Mouse (Mus musculus) spleen, embryonic (tissue): ENCODE results near the gene Kdm2b.

ENCODE experiments used
- CTCF ChIA-PET: fragments of 350-600 bp; sonication (Branson Sonifier 250); formaldehyde crosslinking; loops from one replicate; lab custom pipeline; 2022; lab: Charles Lee

The Kdm2b gene

DNA sequence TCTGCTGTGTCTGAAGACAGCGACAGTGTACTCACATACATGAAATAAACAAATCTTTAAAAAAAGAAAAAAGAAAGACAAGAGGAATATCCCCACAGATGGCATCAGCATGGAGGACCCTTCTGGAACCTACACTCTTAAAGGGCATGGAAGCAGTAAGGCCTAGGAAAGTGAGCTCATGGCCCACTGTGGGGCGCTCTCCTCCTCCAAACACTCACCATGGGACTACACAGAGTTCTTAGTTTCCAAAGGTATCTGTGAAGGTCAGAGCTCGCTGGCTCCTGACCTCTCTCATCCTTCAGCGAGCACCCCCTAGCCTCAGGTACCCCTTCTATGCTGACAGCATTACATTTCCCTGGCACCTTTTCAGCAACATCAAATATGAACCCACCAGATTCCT is 53.8 kb downstream of the Kdm2b start:
- CTCF ChIA-PET, result no interaction called here

DNA sequence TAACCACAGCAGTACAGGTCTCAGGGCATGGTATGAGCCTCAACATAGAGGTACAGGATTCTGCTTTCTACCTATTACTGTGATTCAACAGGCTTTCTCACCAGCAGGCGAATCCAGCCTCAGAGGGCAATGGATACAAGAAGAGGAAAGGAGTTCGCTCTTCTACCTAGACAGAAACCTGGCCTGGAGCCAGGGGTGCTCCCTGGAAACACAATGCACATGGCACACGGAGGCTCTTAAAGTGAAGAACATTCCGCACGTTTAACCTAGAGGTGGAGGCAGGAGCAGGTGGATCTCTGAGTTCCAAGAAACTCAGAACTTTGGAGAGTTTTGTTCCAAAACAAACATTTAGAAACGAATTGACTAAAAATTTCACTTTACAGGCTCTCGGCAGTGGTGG is 58.6 kb downstream of the Kdm2b start:
- CTCF ChIA-PET, result interaction anchor here (0.6 kb wide), 1 partner anchor 209 kb away, joined by 4 read pairs; no protein-coding TSS in a partner anchor

DNA sequence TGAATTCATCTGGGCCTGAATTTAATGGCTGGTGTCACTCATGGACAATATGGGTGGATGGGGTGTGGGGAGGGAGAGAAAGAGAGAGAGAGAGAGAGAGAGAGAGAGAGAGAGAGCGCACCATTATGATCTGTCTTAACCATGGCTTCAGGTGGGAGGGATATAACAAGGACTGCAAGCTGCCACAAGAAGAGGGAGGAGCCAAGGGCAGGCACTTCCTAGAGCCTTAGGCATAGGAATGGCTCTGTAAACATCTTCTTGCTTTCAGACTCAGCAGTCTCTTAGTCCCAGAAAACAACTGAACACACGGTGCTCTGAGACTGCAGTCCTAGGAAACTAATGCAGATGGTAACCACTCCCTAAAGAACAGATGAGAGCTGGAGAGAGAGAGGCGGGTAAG is 61.3 kb downstream of the Kdm2b start:
- CTCF ChIA-PET, result no interaction called here

DNA sequence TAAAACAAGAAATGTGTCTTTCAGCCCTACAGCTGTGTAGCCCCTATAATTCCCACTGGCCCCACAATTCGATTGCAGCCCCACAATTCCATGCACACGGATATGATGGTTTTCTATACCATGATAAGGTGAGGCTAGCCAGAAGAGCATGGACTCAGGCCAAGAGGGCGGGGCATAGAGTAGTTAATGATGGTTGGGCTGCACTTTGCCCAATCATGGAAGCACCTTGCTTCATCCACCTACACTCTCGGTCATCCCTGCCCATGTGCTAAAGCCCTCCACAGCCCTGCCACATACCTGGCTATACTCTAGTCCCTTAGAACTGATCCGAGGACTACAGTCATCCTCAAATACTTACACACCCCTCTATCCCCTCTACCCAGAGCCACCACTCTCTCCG is 61.9 kb downstream of the Kdm2b start:
- CTCF ChIA-PET, result interaction anchor here (0.6 kb wide), 1 partner anchor 54 kb away, joined by 23 read pairs; no protein-coding TSS in a partner anchor

- CTCF ChIA-PET, result interaction anchor here (0.6 kb wide), 1 partner anchor 53 kb away, joined by 23 read pairs; no protein-coding TSS in a partner anchor
These were observed 62.5 kb downstream of the Kdm2b start for GRCm38 (mm10) chr5:122927092-122927491.

GRCm38 (mm10) chr5:122926341-122926740 is 63.3 kb downstream of the Kdm2b start:
- CTCF ChIA-PET, result interaction anchor here (0.7 to 0.9 kb wide), 2 partner anchors 135 to 1768 kb away, joined by 3 to 13 read pairs; no protein-coding TSS in a partner anchor

GRCm38 (mm10) chr5:122925534-122925958 is 64.1 kb downstream of the Kdm2b start:
- CTCF ChIA-PET, result interaction anchor here (0.6 to 0.9 kb wide), 4 partner anchors 42 to 305 kb away, joined by 3 to 4 read pairs (median 3); no protein-coding TSS in a partner anchor

DNA sequence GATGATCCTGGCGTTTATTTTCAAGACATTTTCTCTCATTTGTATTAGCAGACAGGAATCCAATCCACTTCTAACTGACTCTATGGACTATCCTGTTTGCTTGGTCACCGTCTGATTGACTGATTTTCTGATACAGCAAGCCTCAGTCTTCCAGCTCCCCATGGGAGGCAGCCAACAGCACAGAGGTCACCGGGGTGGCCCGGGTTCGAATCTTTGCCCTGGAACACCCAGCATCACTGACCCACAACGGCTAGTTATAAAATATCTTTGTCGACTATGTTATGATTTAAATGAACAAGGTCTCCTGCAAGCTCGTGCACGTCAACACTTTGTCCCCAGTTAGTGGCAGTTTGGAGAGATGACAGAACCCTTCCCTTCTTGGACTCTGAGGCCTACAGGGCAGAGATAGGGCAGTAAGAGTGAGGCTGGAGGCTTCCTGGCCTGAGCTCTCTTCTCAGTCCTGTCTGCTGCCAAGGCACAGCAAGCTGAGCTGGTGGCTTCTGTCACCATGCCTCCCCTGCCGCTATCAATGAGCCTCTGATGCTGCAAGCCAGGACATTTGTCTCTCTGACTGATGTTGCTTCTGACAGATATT is 65.7 kb downstream of the Kdm2b start:
- CTCF ChIA-PET, result interaction anchor here (0.6 kb wide), 2 partner anchors 192 to 453 kb away, joined by 3 to 5 read pairs; no protein-coding TSS in a partner anchor

DNA sequence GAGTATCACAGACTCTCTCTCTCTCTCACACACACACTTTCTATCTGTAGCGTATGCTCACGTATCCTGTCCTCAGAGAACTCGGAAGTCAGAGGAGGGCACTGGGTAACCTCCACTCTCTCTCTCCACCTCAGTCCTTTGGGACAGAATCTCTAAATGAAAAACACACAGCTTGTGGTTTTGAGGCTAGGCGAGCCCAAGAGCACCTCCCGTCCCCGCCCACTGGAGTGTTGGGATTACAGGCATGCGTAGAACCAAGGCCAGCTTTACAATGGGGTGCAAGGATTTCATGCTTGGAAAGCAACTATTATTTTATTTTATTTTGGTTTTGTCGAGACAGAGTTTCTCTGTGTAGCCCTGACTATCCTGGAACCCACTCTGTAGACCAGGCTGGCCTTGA is 67.7 kb downstream of the Kdm2b start:
- CTCF ChIA-PET, result no interaction called here

- CTCF ChIA-PET, result interaction anchor here (0.5 kb wide), 1 partner anchor 23 kb away, joined by 7 read pairs; no protein-coding TSS in a partner anchor
These were observed 69.1 kb downstream of the Kdm2b start for GRCm38 (mm10) chr5:122920557-122920956.

DNA sequence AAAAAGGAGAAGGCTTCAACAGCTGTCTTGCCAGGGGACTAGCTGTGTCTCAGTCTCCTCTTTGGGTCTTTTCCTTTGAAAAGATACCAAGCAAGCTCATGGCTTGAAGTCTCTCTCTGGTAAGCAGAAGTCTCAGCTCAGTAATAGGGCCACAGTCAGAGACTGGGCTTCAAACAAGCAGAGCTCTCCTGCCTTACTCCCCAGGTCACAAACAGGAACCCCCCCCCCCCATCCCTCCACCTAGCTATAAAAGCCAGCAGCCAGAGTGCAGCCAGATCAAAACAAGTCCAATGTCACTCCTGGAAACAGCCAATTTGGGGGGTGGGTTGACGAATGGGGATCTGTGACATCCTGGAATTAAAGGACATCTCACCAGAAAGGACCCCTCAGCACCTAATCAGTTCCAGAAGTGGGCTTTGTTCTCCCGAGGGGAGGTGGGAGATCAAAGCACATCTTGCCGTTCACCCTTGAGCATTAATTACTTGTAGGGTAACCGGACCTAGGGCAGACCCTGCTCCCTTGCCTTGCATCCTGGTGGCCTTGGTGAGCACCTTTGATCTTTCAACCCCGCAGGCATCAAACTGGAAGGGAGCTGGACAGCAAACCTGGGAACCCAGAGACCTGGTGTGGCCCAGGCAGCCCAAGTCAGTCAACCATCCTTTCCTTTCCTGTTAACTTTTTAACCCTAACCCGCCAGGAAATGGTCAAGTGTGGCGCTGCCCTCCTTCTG is 71.5 kb downstream of the Kdm2b start:
- CTCF ChIA-PET, result no interaction called here

GRCm38 (mm10) chr5:122916147-122916546 is 73.5 kb downstream of the Kdm2b start:
- CTCF ChIA-PET, result no interaction called here

DNA sequence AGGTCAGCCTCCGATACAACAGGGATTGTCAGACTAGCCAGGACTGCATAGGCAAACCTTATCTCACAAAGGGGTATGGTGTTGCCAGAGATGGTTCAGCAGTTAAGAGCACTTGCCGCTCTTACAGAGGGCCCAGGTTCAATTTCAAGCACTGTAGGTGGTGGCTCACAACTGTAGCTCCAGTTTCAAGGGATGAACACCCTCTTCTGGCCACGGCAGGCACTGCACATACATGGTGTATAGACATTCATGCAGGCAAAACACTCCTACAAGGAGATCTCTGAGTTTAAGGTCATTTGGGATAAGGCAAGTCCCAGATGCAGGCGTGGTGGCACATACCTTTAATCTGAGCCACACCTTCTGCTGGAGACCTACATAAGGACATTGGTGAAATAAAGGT is 76.8 kb downstream of the Kdm2b start:
- CTCF ChIA-PET, result interaction anchor here (0.6 kb wide), 1 partner anchor 36 kb away, joined by 3 read pairs; no protein-coding TSS in a partner anchor

- CTCF ChIA-PET, result no interaction called here
These were observed 80.1 kb downstream of the Kdm2b start for GRCm38 (mm10) chr5:122909481-122909880.

- CTCF ChIA-PET, result no interaction called here
These were observed 81.6 kb downstream of the Kdm2b start for GRCm38 (mm10) chr5:122908001-122908400.

GRCm38 (mm10) chr5:122907182-122907581 is 82.4 kb downstream of the Kdm2b start:
- CTCF ChIA-PET, result interaction anchor here (0.7 kb wide), 1 partner anchor 927 kb away, joined by 3 read pairs; no protein-coding TSS in a partner anchor

GRCm38 (mm10) chr5:122903165-122903564 is 86.5 kb downstream of the Kdm2b start:
- CTCF ChIA-PET, result no interaction called here

DNA sequence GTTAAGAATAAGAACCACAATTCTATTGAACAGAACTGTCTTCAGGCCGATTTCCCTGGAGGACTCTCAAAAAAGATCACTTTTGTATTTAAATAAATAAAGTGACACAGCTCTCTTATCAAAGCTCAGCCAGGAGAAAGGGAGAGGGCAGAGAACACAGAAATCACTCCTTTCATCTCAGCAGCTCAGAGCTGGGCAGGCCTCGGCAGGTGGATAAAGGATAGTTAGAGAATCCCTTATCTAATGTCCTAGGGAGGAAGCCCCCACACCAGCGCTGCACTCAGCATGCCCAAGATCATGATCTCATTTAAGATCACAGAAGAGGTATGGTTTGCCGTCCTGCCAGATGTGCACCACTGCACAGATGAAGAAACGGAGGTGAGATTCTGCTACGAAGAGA is 87.4 kb downstream of the Kdm2b start:
- CTCF ChIA-PET, result interaction anchor here (0.6 kb wide), 2 partner anchors 112 to 526 kb away, joined by 3 to 13 read pairs; no protein-coding TSS in a partner anchor

DNA sequence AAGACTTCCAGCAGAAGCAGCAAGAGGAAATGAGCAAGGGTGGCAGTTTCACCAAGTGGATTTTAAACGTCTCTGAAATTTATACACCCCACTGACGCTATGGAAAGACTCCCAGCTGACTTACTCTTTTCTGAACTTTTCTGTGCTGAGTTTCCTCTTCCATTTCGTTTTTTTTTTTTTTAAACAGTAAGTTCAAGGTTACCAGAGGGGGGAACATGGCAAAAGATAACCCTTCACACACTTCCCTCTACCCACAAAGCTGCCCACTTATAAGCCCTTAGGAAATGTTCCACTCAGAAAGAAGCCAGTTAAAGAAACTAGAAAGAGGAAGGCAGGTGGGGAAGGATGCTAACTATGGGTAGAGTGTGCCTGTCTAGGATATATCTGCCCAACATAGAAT is 88.0 kb downstream of the Kdm2b start:
- CTCF ChIA-PET, result interaction anchor here (0.6 kb wide), 4 partner anchors 14 to 1477 kb away, joined by 3 to 13 read pairs (median 3); no protein-coding TSS in a partner anchor

GRCm38 (mm10) chr5:122901179-122901578 is 88.4 kb downstream of the Kdm2b start:
- CTCF ChIA-PET, result interaction anchor here (0.6 to 1.1 kb wide), 3 partner anchors 14 to 1478 kb away, joined by 3 read pairs; no protein-coding TSS in a partner anchor

DNA sequence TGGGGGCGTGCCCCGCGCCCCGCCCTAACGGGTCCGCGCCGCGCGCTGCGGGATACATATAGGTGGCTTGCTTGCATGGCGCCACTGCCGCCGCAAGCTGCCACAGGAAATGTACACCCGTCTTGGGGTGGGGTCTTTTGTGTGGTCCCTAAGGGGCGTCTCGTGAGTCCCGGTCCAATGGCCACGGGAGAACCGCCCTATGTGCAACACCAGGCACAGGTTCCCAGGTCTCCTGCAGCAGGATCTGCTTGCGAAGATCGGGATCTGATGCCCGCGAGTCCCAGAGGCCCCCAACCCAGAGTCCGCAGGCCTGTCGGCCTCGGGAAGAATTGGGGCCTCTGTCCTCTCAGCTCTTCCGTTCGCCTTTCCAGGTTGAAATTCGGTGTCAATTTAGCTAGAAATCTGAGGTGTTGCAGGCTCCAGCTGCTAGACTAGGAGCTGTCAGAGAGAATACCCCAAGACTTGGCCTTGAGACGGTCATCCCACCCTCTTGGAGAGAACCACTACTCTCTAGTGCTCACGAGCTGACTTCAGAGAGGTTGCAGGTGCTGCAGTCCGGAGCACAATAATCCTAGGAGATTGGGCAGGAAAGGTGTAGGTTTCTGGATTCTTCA is 89.0 kb downstream of the Kdm2b start:
- CTCF ChIA-PET, result interaction anchor here (1.1 kb wide), 1 partner anchor 476 kb away, joined by 3 read pairs; no protein-coding TSS in a partner anchor
